Mouse (Mus musculus) lung, embryonic 14.5 days (tissue): ENCODE data around the gene Olfr1230. TPM values are rescaled to one million over a fixed set of nuclear protein-coding genes. Genes with fewer than 3 reads are reported as not detected.

Source experiments
- ATAC-seq: fragments of 200-750 bp; cut with Nextera tagmentation; 2 replicates; pipeline ENCODE4 v1.8.0; 2017; ENCODE audit warnings: mild to moderate bottlenecking, moderate TSS enrichment, moderate library complexity; ENCODE audit not compliant: insufficient read depth
- DNase-seq: peaks from one replicate; pipeline ENCODE4 v3.0.0-alpha.2; 2015
- H3K27ac ChIP-seq: fragments of 300-500 bp; sonication (generic); 2 replicates; pipeline ENCODE4 v1.5.1; 2014; ENCODE audit warnings: low read depth, mild to moderate bottlenecking, moderate library complexity
- H3K27me3 ChIP-seq: fragments of 300-500 bp; sonication (generic); 2 replicates; pipeline ENCODE4 v1.6.1; 2014; ENCODE audit warnings: low read length, control low read depth; ENCODE audit not compliant: insufficient read depth
- H3K36me3 ChIP-seq: fragments of 300-500 bp; sonication (generic); 2 replicates; pipeline ENCODE4 v1.6.1; 2014; ENCODE audit warnings: control low read depth; ENCODE audit not compliant: insufficient read depth
- H3K4me1 ChIP-seq: fragments of 300-500 bp; sonication (generic); 2 replicates; pipeline ENCODE4 v1.6.1; 2014; ENCODE audit warnings: antibody characterized with exemption, control low read depth; ENCODE audit not compliant: insufficient read depth
- H3K4me2 ChIP-seq: fragments of 300-500 bp; sonication (generic); 2 replicates; pipeline ENCODE4 v1.6.1; 2014; ENCODE audit warnings: mild to moderate bottlenecking
- H3K4me3 ChIP-seq: fragments of 300-500 bp; sonication (generic); 2 replicates; pipeline ENCODE4 v1.5.1; 2014; ENCODE audit warnings: low read depth, low read length
- H3K9ac ChIP-seq: fragments of 300-500 bp; sonication (generic); 2 replicates; pipeline ENCODE4 v1.6.1; 2014
- H3K9me3 ChIP-seq: fragments of 300-500 bp; sonication (generic); 2 replicates; pipeline ENCODE4 v1.6.1; 2016; ENCODE audit warnings: low read depth, low read length, control low read depth
- CTCF ChIP-seq: IDR thresholded peaks from 2 replicates; pipeline ENCODE4 v1.5.1; 2016; ENCODE audit warnings: antibody characterized with exemption, low read depth
- WGBS: fragments of 180-500 bp; shearing (Covaris S2); extraction: QIAGEN DNeasy Blood & Tissue Kit; methylation state at CpG from one replicate; pipeline ENCODE4 v1.1.7; 2014; 5-methylcytosine and 5-hydroxymethylcytosine counted together
- polyA plus RNA-seq: library from polyadenylated mRNA; unstranded; fragments of >200 nt; fragmentation: Nextera tagmentation; extraction: Ambion mirVana; gene quantifications from 2 replicates; pipeline ENCODE4 v1.2.1, GENCODE M21; 2014

The Olfr1230 gene
- polyA plus RNA-seq, result not detected in 2 replicates

- no peak within 1 kb of the TSS for H3K4me2 ChIP-seq
- H3K27me3 ChIP-seq, result no peaks in the 10 kb centered on the region
- no peaks in the 10 kb centered on the region for H3K9me3 ChIP-seq
- no peaks in the 10 kb centered on the region for H3K36me3 ChIP-seq
- H3K4me1 ChIP-seq, result no peaks in the 10 kb centered on the region
- no peak for DNase-seq
- H3K27ac ChIP-seq, result no peak within 1 kb of the TSS
- H3K4me3 ChIP-seq, result no peak within 1 kb of the TSS
- 75% methylated on average over 1 of the region's 1 CpGs for WGBS
- H3K9ac ChIP-seq, result no peak within 1 kb of the TSS
- no peak for TF ChIP-seq CTCF
- no peak for ATAC-seq
Observed at GRCm38 (mm10) chr2:89297168-89297567, at the start of gene Olfr1230. TSS of gene Olfr1230 (minus strand) at chr2:89297268.

DNA sequence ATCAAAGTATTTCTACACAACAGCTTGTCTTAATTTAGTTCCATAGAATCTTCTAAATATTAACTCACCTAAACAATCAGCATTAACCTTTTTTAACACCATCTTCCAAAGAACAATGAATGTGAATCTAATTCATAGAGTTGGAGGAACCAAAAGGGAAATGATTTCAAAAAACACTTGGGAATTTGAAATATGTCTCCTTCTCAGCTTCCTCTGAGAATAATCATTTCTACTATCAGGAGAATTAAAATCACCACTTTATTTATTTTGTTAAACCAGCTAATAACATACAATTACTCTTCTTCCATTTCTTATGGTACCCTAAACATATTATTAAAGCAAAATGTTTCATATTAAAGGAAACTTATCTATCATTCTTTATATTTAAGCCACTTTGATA lies 45.2 kb upstream of the Olfr1230 start, which contains the start of gene Olfr1233:
Gene Olfr1233, minus strand, starts transcription at position 101 of the 400 bp plus-strand sequence.
- no peak for DNase-seq
- Histone ChIP-seq H3K9ac (no peak within 1 kb of the TSS), H3K27me3 (no peaks in the 10 kb centered on the region), H3K4me1 (no peaks in the 10 kb centered on the region), H3K4me2 (no peak within 1 kb of the TSS), H3K27ac (no peak within 1 kb of the TSS), H3K9me3 (no peaks in the 10 kb centered on the region), H3K36me3 (no peaks in the 10 kb centered on the region), H3K4me3 (no peak within 1 kb of the TSS)
- TF ChIP-seq CTCF, result no peak
- ATAC-seq, result no peak

GRCm38 (mm10) chr2:89329575-89329974 lies 32.5 kb upstream of the Olfr1230 start, which contains the start of gene Olfr1232:
TSS of gene Olfr1232 (minus strand) at chr2:89329675.
- TF ChIP-seq CTCF, result no peak
- DNase-seq, result no peak
- ATAC-seq, result no peak
- no peaks in the 10 kb centered on the region for H3K4me1 ChIP-seq
- H3K36me3 ChIP-seq, result no peaks in the 10 kb centered on the region
- no peaks in the 10 kb centered on the region for H3K27me3 ChIP-seq
- H3K9ac ChIP-seq, result no peak within 1 kb of the TSS
- H3K27ac ChIP-seq, result no peak within 1 kb of the TSS
- H3K4me2 ChIP-seq, result no peak within 1 kb of the TSS
- no peaks in the 10 kb centered on the region for H3K9me3 ChIP-seq
- no peak within 1 kb of the TSS for H3K4me3 ChIP-seq

- no peak within 1 kb of the TSS for H3K4me2 ChIP-seq
- H3K4me3 ChIP-seq, result no peak within 1 kb of the TSS
- WGBS, result 76% methylated on average over 2 of the region's 2 CpGs
- no peak within 1 kb of the TSS for H3K27ac ChIP-seq
- H3K27me3 ChIP-seq, result no peaks in the 10 kb centered on the region
- no peaks in the 10 kb centered on the region for H3K4me1 ChIP-seq
- H3K9me3 ChIP-seq, result no peaks in the 10 kb centered on the region
- no peaks in the 10 kb centered on the region for H3K36me3 ChIP-seq
- DNase-seq (no peak), ATAC-seq (no peak)
- TF ChIP-seq CTCF, result no peak
- H3K9ac ChIP-seq, result no peak within 1 kb of the TSS
Observed at GRCm38 (mm10) chr2:89306974-89307373, 9.9 kb upstream of the Olfr1230 start, which contains the start of gene Olfr1231. TSS of gene Olfr1231 (minus strand) at chr2:89307074.

DNA sequence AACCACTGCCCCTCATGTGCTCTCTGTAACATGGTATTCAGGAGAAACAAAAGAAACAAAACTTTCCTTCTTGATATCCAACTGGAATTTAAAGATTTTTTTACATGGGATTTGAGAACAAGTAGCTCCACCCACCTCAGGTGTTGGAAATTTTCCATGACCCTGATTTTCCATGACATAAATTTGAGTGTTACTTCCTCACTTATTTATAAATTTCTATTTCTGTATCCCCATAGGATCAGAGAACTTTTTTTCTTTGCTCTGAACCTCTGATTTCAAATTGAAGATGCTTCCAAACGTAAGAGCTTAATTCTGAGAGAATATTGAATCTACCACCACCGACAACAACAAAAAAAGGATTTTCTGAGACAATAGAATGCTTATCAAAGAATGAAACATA lies 9.2 kb downstream of the Olfr1230 start, which contains the start of gene Olfr1229:
Gene Olfr1229, minus strand, starts transcription at position 101 of the 400 bp plus-strand sequence.
- no peak within 1 kb of the TSS for H3K27ac ChIP-seq
- H3K4me2 ChIP-seq, result no peak within 1 kb of the TSS
- no peak for ATAC-seq
- H3K4me3 ChIP-seq, result no peak within 1 kb of the TSS
- no peak within 1 kb of the TSS for H3K9ac ChIP-seq
- H3K9me3 ChIP-seq, result no peaks in the 10 kb centered on the region
- no peak for TF ChIP-seq CTCF
- 73% methylated on average over 2 of the region's 2 CpGs for WGBS
- DNase-seq, result no peak
- no peaks in the 10 kb centered on the region for H3K27me3 ChIP-seq
- H3K36me3 ChIP-seq, result no peaks in the 10 kb centered on the region
- no peaks in the 10 kb centered on the region for H3K4me1 ChIP-seq

GRCm38 (mm10) chr2:89253962-89254361 lies 43.1 kb downstream of the Olfr1230 start, which contains the start of gene Olfr1228:
TSS of gene Olfr1228 (minus strand) at chr2:89254062.
- no peaks in the 10 kb centered on the region for H3K9me3 ChIP-seq
- H3K4me3 ChIP-seq, result no peak within 1 kb of the TSS
- DNase-seq, result no peak

More at GRCm38 (mm10) chr2:89253962-89254361, 43.1 kb downstream of the Olfr1230 start, which contains the start of gene Olfr1228:
- no peaks in the 10 kb centered on the region for H3K36me3 ChIP-seq
- no peak within 1 kb of the TSS for H3K27ac ChIP-seq
- H3K4me1 ChIP-seq, result no peaks in the 10 kb centered on the region
- no peak for ATAC-seq
- TF ChIP-seq CTCF, result no peak
- no peak within 1 kb of the TSS for H3K4me2 ChIP-seq
- H3K9ac ChIP-seq, result no peak within 1 kb of the TSS
- no peaks in the 10 kb centered on the region for H3K27me3 ChIP-seq

Other genes with a start within 250 kb of the Olfr1230 start
- gene Olfr1218, start 236.1 kb downstream of the Olfr1230 start, polyA plus RNA-seq, result not detected in 2 replicates
- gene Olfr1219, start 213.8 kb downstream of the Olfr1230 start, polyA plus RNA-seq, result not detected in 2 replicates
- not detected in 2 replicates for gene Olfr1220, start 190.4 kb downstream of the Olfr1230 start, polyA plus RNA-seq
- gene Olfr1221, start 180.0 kb downstream of the Olfr1230 start, polyA plus RNA-seq, result not detected in 2 replicates
- gene Olfr1222, start 164.2 kb downstream of the Olfr1230 start, polyA plus RNA-seq, result not detected in 2 replicates
- not detected in 2 replicates for gene Olfr1223, start 145.7 kb downstream of the Olfr1230 start, polyA plus RNA-seq
- gene Olfr1224-ps1, start 133.2 kb downstream of the Olfr1230 start, polyA plus RNA-seq, result not detected in 2 replicates
- gene Olfr1225, start 122.6 kb downstream of the Olfr1230 start, polyA plus RNA-seq, result not detected in 2 replicates
- gene Olfr1226, start 97.2 kb downstream of the Olfr1230 start, polyA plus RNA-seq, result not detected in 2 replicates
- gene Olfr1228, start 43.2 kb downstream of the Olfr1230 start, polyA plus RNA-seq, result not detected in 2 replicates
- not detected in 2 replicates for gene Olfr1229, start 9.3 kb downstream of the Olfr1230 start, polyA plus RNA-seq
- gene Olfr1231, start 9.8 kb upstream of the Olfr1230 start, polyA plus RNA-seq, result not detected in 2 replicates
- gene Olfr1232, start 32.4 kb upstream of the Olfr1230 start, polyA plus RNA-seq, result not detected in 2 replicates
- not detected in 2 replicates for gene Olfr1233, start 45.1 kb upstream of the Olfr1230 start, polyA plus RNA-seq
- not detected in 2 replicates for gene Olfr1234, start 67.6 kb upstream of the Olfr1230 start, polyA plus RNA-seq
- gene Olfr1238, start 112.4 kb upstream of the Olfr1230 start, polyA plus RNA-seq, result not detected in 2 replicates
- not detected in 2 replicates for gene Olfr1239, start 123.1 kb upstream of the Olfr1230 start, polyA plus RNA-seq
- gene Olfr1240, start 145.7 kb upstream of the Olfr1230 start, polyA plus RNA-seq, result not detected in 2 replicates
- gene Olfr1241, start 189.9 kb upstream of the Olfr1230 start, polyA plus RNA-seq, result not detected in 2 replicates
- not detected in 2 replicates for gene Olfr1242, start 201.1 kb upstream of the Olfr1230 start, polyA plus RNA-seq
- gene Olfr1243, start 234.2 kb upstream of the Olfr1230 start, polyA plus RNA-seq, result not detected in 2 replicates